Mouse (Mus musculus) cerebellum, adult 2 months (tissue): ENCODE data around the gene Srp9. TPM values are rescaled to one million over a fixed set of nuclear protein-coding genes. Genes with fewer than 3 reads are reported as not detected.

Experiments used
- DNase-seq, 2 experiments: peaks; one replicate each; pipeline ENCODE4 v3.0.0; 2021
- H3K27ac ChIP-seq: fragments of 200-500 bp; 2 replicates; pipeline ENCODE4 v1.5.1; 2012; ENCODE audit warnings: low read length, control low read depth, inconsistent platforms; ENCODE audit not compliant: insufficient read depth
- H3K27me3 ChIP-seq: fragments of 200-500 bp; 2 replicates; pipeline ENCODE4 v1.6.1; 2012; ENCODE audit warnings: inconsistent platforms, mild to moderate bottlenecking, low read length, moderate library complexity; ENCODE audit not compliant: control insufficient read depth, insufficient read depth
- H3K4me1 ChIP-seq: fragments of 200-500 bp; 2 replicates; pipeline ENCODE4 v1.6.1; 2011; ENCODE audit warnings: low read length; ENCODE audit not compliant: control insufficient read depth, insufficient read depth
- H3K4me3 ChIP-seq: fragments of 200-500 bp; replicated peaks from 2 replicates; pipeline ENCODE3; 2011; ENCODE audit warnings: mild to moderate bottlenecking, low read depth, low read length, control low read depth; ENCODE audit not compliant: insufficient read depth
- CTCF ChIP-seq: fragments of 200-500 bp; IDR thresholded peaks from 2 replicates; pipeline ENCODE4 v1.5.1; 2011; ENCODE audit warnings: low read depth, mild to moderate bottlenecking, control low read depth, low read length, moderate library complexity, borderline replicate concordance; ENCODE audit not compliant: insufficient read depth
- POLR2A ChIP-seq: fragments of 200-500 bp; IDR thresholded peaks from 2 replicates; pipeline ENCODE4 v1.6.1; 2011; ENCODE audit warnings: low read length, control low read depth, borderline replicate concordance; ENCODE audit not compliant: insufficient read depth
- WGBS: fragments of 180-500 bp; shearing (Covaris S2); methylation state at CpG from one replicate; pipeline ENCODE4 v1.1.7; 2018; 5-methylcytosine and 5-hydroxymethylcytosine counted together
- polyA plus RNA-seq: library from polyadenylated mRNA; depleted of rRNA; stranded (reverse); fragments of >200 nt; gene quantifications from 2 replicates; pipeline ENCODE4 v1.2.3, GENCODE M21; 2012; rRNA removed

The Srp9 gene
- 113 and 124 TPM in 2 replicates for polyA plus RNA-seq

GRCm38 (mm10) chr1:182124506-182124905 is at the start of gene Srp9:
TSS of gene Srp9 (plus strand) at chr1:182124737.
- TF ChIP-seq CTCF (peak; percentile 91), POLR2A (peak; percentile 79)
- H3K4me3 ChIP-seq: peak within 1 kb of the TSS; percentile 88
- H3K27ac ChIP-seq: peak within 1 kb of the TSS; percentile 51
- H3K4me1 ChIP-seq: peaks cover 9% of the 10 kb centered on the region
- DNase-seq: peak; percentile 98
- no peaks in the 10 kb centered on the region for H3K27me3 ChIP-seq
- WGBS: under 1% methylated on average over 37 of the region's 37 CpGs

GRCm38 (mm10) chr1:182081744-182082419 is 42.7 kb upstream of the Srp9 start:
- no peak for TF ChIP-seq CTCF
- no peak for TF ChIP-seq POLR2A
- 56% methylated on average over 16 of the region's 16 CpGs for WGBS
- H3K27me3 ChIP-seq: no peaks in the 10 kb centered on the region; the same call in 1 of the 2 replicates
- DNase-seq: no peak
- no peaks in the 10 kb centered on the region for H3K4me1 ChIP-seq
- no peak overlapping the region for H3K4me3 ChIP-seq
- H3K27ac ChIP-seq: no peak overlapping the region

- H3K27ac ChIP-seq: no peak overlapping the region
- no peak for TF ChIP-seq CTCF
- no peak for TF ChIP-seq POLR2A
- H3K27me3 ChIP-seq: no peaks in the 10 kb centered on the region; the same call in 1 of the 2 replicates
- WGBS: 95% methylated on average over 4 of the region's 4 CpGs
- H3K4me1 ChIP-seq: peaks cover 4% of the 10 kb centered on the region
- no peak overlapping the region for H3K4me3 ChIP-seq
- DNase-seq: no peak
Measured at GRCm38 (mm10) chr1:182083459-182083858, 41.1 kb upstream of the Srp9 start.

- Histone ChIP-seq H3K27me3 (no peaks in the 10 kb centered on the region; the same call in 1 of the 2 replicates), H3K4me1 (peaks cover 15% of the 10 kb centered on the region), H3K4me3 (no peak overlapping the region), H3K27ac (no peak overlapping the region)
- TF ChIP-seq POLR2A (no peak), CTCF (no peak)
- 53% methylated on average over 7 of the region's 7 CpGs for WGBS
- peak; percentile 28 to 42 for DNase-seq
Measured at GRCm38 (mm10) chr1:182086759-182087158, 37.8 kb upstream of the Srp9 start.

- no peak for DNase-seq
- Histone ChIP-seq H3K27ac (no peak overlapping the region), H3K27me3 (no peaks in the 10 kb centered on the region; the same call in 1 of the 2 replicates), H3K4me1 (peaks cover 15% of the 10 kb centered on the region), H3K4me3 (no peak overlapping the region)
- no peak for TF ChIP-seq POLR2A
- no peak for TF ChIP-seq CTCF
- 88% methylated on average over 3 of the region's 3 CpGs for WGBS
Measured at GRCm38 (mm10) chr1:182087351-182087750, 37.2 kb upstream of the Srp9 start.

GRCm38 (mm10) chr1:182087753-182088633 is 36.5 kb upstream of the Srp9 start:
- Histone ChIP-seq H3K27me3 (no peaks in the 10 kb centered on the region; the same call in 1 of the 2 replicates), H3K27ac (no peak overlapping the region), H3K4me3 (no peak overlapping the region), H3K4me1 (peaks cover 15% of the 10 kb centered on the region)
- DNase-seq: no peak
- whole genome bisulfite sequencing: 69% methylated on average over 14 of the region's 14 CpGs
- TF ChIP-seq CTCF: no peak
- TF ChIP-seq POLR2A: no peak

- H3K27ac ChIP-seq: no peak overlapping the region
- 16% methylated on average over 14 of the region's 14 CpGs for WGBS
- peaks cover 15% of the 10 kb centered on the region for H3K4me1 ChIP-seq
- no peak for TF ChIP-seq CTCF
- TF ChIP-seq POLR2A: no peak
- H3K4me3 ChIP-seq: no peak overlapping the region
- peak; percentile 32 to 56 for DNase-seq
- H3K27me3 ChIP-seq: no peaks in the 10 kb centered on the region; the same call in 1 of the 2 replicates
Measured at GRCm38 (mm10) chr1:182088844-182089418, 35.6 kb upstream of the Srp9 start.
